Mouse (Mus musculus) lung, embryonic 16.5 days (tissue): ENCODE results near the gene Cers6. TPM values are rescaled to one million over a fixed set of nuclear protein-coding genes. Genes with fewer than 3 reads are reported as not detected.

ENCODE experiments used
- ATAC-seq: fragments of 200-750 bp; cut with Nextera tagmentation; 2 replicates; pipeline ENCODE4 v1.8.0; 2017; ENCODE audit warnings: low read depth, mild to moderate bottlenecking, moderate library complexity
- H3K27ac ChIP-seq: fragments of 300-500 bp; sonication (generic); 2 replicates; pipeline ENCODE4 v1.5.1; 2014; ENCODE audit warnings: mild to moderate bottlenecking, control low read depth, low read length
- H3K27me3 ChIP-seq: fragments of 300-500 bp; sonication (generic); 2 replicates; pipeline ENCODE4 v1.6.1; 2014; ENCODE audit warnings: low read depth, low read length, mixed read lengths; ENCODE audit not compliant: control insufficient read depth, insufficient read depth
- H3K36me3 ChIP-seq: fragments of 300-500 bp; sonication (generic); 2 replicates; pipeline ENCODE4 v1.6.1; 2014; ENCODE audit warnings: low read length; ENCODE audit not compliant: control insufficient read depth, insufficient read depth
- H3K4me1 ChIP-seq: fragments of 300-500 bp; sonication (generic); replicated peaks from 2 replicates; pipeline ENCODE4 v1.6.1; 2014; ENCODE audit warnings: low read length, mixed read lengths; ENCODE audit not compliant: control insufficient read depth, insufficient read depth
- H3K4me2 ChIP-seq: fragments of 300-500 bp; sonication (generic); 2 replicates; pipeline ENCODE4 v1.6.1; 2014; ENCODE audit warnings: low read depth, low read length, control low read depth
- H3K4me3 ChIP-seq: fragments of 300-500 bp; sonication (generic); 2 replicates; pipeline ENCODE4 v1.5.1; 2014; ENCODE audit warnings: mild to moderate bottlenecking, low read length, control low read depth
- H3K9ac ChIP-seq: fragments of 300-500 bp; sonication (generic); 2 replicates; pipeline ENCODE4 v1.6.1; 2014; ENCODE audit warnings: low read length, control low read depth
- H3K9me3 ChIP-seq: fragments of 300-500 bp; sonication (generic); 2 replicates; pipeline ENCODE4 v1.6.1; 2016; ENCODE audit warnings: low read length; ENCODE audit not compliant: control insufficient read depth
- WGBS: fragments of 180-500 bp; shearing (Covaris S2); extraction: QIAGEN DNeasy Blood & Tissue Kit; methylation state at CpG from one replicate; pipeline ENCODE4 v1.1.7; 2014; 5-methylcytosine and 5-hydroxymethylcytosine counted together
- polyA plus RNA-seq: library from polyadenylated mRNA; unstranded; fragments of >200 nt; fragmentation: Nextera tagmentation; extraction: Ambion mirVana; gene quantifications from 2 replicates; pipeline ENCODE4 v1.2.1, GENCODE M21; 2015

Cers6 gene
- polyA plus RNA-seq, 1 experiment from 2014 or later = 19.7 TPM

DNA sequence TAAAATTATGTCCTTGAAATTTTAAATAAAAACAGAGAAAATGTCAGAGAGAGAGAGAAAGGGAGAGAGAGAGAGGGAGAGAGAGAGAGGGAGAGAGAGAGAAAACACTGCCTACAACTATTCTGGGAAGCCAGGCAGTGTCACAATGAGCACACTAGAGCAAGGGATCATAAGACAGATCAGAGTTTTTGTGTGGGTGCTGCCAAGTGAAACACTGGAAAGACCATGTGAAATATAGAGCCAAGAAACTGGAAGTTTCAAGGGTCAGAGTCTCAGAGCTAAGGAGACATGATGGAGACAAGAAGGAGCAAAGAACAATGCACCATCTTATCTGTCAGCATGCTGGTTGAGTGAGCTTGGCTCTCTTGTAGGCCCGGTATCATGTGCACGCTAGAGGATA lies 236.3 kb downstream of the Cers6 start:
- H3K9me3 ChIP-seq = no peaks in the 10 kb centered on the region
- no peak overlapping the region for H3K4me3 ChIP-seq
- no peak overlapping the region for H3K27ac ChIP-seq
- H3K36me3 ChIP-seq = no peaks in the 10 kb centered on the region
- no peak overlapping the region for H3K9ac ChIP-seq
- WGBS = 89% methylated on average over 2 of the region's 2 CpGs
- H3K4me2 ChIP-seq = no peak overlapping the region
- H3K27me3 ChIP-seq = no peaks in the 10 kb centered on the region
- no peaks in the 10 kb centered on the region for H3K4me1 ChIP-seq
- no peak for ATAC-seq

GRCm38 (mm10) chr2:69098701-69099100 lies 237.5 kb downstream of the Cers6 start:
- H3K4me2 ChIP-seq = no peak overlapping the region
- no peak for ATAC-seq
- WGBS = 93% methylated on average over 3 of the region's 3 CpGs

DNA sequence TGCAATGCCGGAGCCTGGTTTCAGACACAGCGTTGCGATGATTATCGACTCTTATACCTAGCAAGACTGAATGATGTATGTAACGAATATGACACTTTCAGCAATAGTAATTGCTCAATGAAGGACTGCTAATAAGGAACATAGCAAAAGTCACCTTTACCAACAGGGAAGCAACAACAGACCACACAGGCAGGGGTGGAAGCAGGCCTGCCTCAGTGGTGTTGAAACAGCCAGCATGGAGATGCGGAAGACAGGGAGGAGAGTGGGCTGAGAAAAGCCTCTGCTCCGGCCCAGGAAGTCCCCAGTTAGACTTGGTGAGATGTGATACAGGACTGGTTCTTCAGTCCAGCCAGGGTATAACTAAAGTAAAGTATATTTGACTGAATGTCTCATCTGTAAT lies 237.9 kb downstream of the Cers6 start:
- Histone ChIP-seq H3K4me3 (no peak overlapping the region), H3K36me3 (no peaks in the 10 kb centered on the region), H3K9me3 (no peaks in the 10 kb centered on the region), H3K4me1 (no peaks in the 10 kb centered on the region), H3K27ac (no peak overlapping the region), H3K27me3 (no peaks in the 10 kb centered on the region), H3K9ac (no peak overlapping the region), H3K4me2 (no peak overlapping the region)
- no peak for ATAC-seq
- WGBS = 93% methylated on average over 7 of the region's 7 CpGs

More at GRCm38 (mm10) chr2:69098701-69099100, 237.5 kb downstream of the Cers6 start:
- no peaks in the 10 kb centered on the region for H3K4me1 ChIP-seq
- H3K27me3 ChIP-seq = no peaks in the 10 kb centered on the region
- H3K9ac ChIP-seq = no peak overlapping the region
- H3K9me3 ChIP-seq = no peaks in the 10 kb centered on the region
- H3K36me3 ChIP-seq = no peaks in the 10 kb centered on the region
- no peak overlapping the region for H3K4me3 ChIP-seq
- H3K27ac ChIP-seq = no peak overlapping the region

DNA sequence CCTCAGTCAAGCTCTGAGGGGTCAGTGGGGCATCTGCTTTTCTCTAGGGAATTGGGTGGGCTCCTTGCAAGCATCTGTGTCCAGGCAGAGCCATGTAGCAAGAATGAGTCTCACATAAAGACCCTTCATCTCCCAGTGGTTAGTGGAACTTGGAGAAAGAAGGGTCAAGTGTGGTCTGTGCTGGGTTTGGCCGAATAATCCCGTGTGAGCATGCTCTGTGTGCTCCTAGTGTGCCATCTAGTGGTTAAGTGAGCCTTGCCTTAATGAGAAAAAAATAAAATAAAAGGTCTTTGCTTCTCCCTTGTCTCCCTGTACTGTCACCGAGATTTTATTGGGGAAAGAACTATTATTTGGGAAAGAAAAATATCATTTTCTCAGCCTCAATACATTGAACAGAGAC lies 239.5 kb downstream of the Cers6 start:
- H3K9ac ChIP-seq = no peak overlapping the region
- H3K27ac ChIP-seq = no peak overlapping the region
- no peak overlapping the region for H3K4me2 ChIP-seq
- no peak for ATAC-seq
- H3K36me3 ChIP-seq = no peaks in the 10 kb centered on the region
- 19% methylated on average over 3 of the region's 3 CpGs for WGBS
- H3K4me1 ChIP-seq = no peaks in the 10 kb centered on the region
- no peaks in the 10 kb centered on the region for H3K9me3 ChIP-seq
- H3K4me3 ChIP-seq = no peak overlapping the region
- no peaks in the 10 kb centered on the region for H3K27me3 ChIP-seq

- H3K4me1 ChIP-seq = no peaks in the 10 kb centered on the region
- 81% methylated on average over 3 of the region's 3 CpGs for WGBS
Measured at GRCm38 (mm10) chr2:69103526-69103925, 242.3 kb downstream of the Cers6 start.

GRCm38 (mm10) chr2:69104511-69105145 lies 243.4 kb downstream of the Cers6 start:
- Histone ChIP-seq H3K27ac (no peak overlapping the region), H3K4me3 (no peak overlapping the region), H3K36me3 (no peaks in the 10 kb centered on the region), H3K9me3 (no peaks in the 10 kb centered on the region), H3K4me2 (no peak overlapping the region), H3K27me3 (no peaks in the 10 kb centered on the region), H3K9ac (no peak overlapping the region), H3K4me1 (peaks cover 2% of the 10 kb centered on the region)
- 41% methylated on average over 10 of the region's 10 CpGs for WGBS
- no peak; the same call in 1 of the 2 replicates for ATAC-seq

More at GRCm38 (mm10) chr2:69103526-69103925, 242.3 kb downstream of the Cers6 start:
- H3K9me3 ChIP-seq = no peaks in the 10 kb centered on the region
- no peak for ATAC-seq
- no peak overlapping the region for H3K4me3 ChIP-seq
- H3K36me3 ChIP-seq = no peaks in the 10 kb centered on the region
- H3K4me2 ChIP-seq = no peak overlapping the region
- no peak overlapping the region for H3K9ac ChIP-seq
- no peak overlapping the region for H3K27ac ChIP-seq
- H3K27me3 ChIP-seq = no peaks in the 10 kb centered on the region

GRCm38 (mm10) chr2:69109246-69109645 lies 248.0 kb downstream of the Cers6 start:
- peaks cover 5% of the 10 kb centered on the region for H3K4me1 ChIP-seq
- H3K9me3 ChIP-seq = no peaks in the 10 kb centered on the region
- no peak overlapping the region for H3K4me3 ChIP-seq
- H3K9ac ChIP-seq = no peak overlapping the region
- no peaks in the 10 kb centered on the region for H3K27me3 ChIP-seq
- H3K27ac ChIP-seq = no peak overlapping the region
- no peaks in the 10 kb centered on the region for H3K36me3 ChIP-seq
- no peak for ATAC-seq
- WGBS = 56% methylated on average over 5 of the region's 5 CpGs
- H3K4me2 ChIP-seq = no peak overlapping the region

DNA sequence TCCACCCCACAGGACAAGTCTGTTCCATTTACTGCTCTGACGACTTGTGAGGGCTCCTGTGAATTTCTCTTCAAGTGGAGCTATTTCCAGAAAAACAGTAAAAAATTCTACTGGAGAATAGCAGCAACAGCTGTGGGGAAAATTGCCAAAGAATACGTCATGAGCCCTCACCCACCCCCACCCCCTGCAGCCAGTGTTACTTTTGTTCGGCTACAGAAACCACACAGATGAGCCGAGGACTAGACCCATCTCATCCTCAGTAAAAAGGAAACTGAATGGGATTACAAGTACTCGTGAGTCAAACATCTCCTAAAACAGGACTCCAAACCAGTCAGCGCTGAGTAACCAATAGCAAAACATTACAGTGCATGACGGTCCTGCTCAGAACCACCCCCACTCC lies 248.5 kb downstream of the Cers6 start:
- H3K4me1 ChIP-seq = peaks cover 5% of the 10 kb centered on the region
- WGBS = 46% methylated on average over 7 of the region's 7 CpGs
- H3K27me3 ChIP-seq = no peaks in the 10 kb centered on the region
- no peaks in the 10 kb centered on the region for H3K9me3 ChIP-seq
- H3K36me3 ChIP-seq = no peaks in the 10 kb centered on the region
- no peak overlapping the region for H3K4me2 ChIP-seq
- ATAC-seq = peak; percentile 42; the same call in 1 of the 2 replicates
- no peak overlapping the region for H3K4me3 ChIP-seq
- H3K9ac ChIP-seq = no peak overlapping the region
- H3K27ac ChIP-seq = no peak overlapping the region

DNA sequence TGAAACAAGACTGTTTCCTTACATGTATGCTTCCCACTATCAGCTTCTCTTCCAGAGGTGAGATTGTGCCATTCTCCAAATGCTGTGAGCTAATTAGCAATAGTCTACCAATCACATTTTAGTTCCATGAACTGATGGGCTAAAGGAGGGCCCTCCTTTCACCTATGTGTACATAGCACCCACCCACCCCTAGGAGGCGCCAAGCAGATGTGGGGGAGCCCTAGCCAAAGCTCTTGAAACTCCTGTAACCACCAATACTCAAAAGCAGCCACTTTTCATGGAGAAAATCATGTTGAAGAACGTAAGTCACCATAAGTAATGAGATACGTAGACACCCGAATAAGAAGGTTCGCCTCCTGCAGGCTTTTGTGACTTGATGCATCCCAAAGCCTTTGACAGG lies 251.4 kb downstream of the Cers6 start:
- 87% methylated on average over 5 of the region's 5 CpGs for WGBS
- H3K9me3 ChIP-seq = peaks cover 2% of the 10 kb centered on the region; the same call in 1 of the 2 replicates
- no peak overlapping the region for H3K9ac ChIP-seq
- no peaks in the 10 kb centered on the region for H3K27me3 ChIP-seq
- H3K36me3 ChIP-seq = 0 out of 2 replicates have a peak, but pooled peaks cover 2% of the 10 kb centered on the region
- H3K4me2 ChIP-seq = no peak overlapping the region
- H3K27ac ChIP-seq = no peak overlapping the region
- peaks cover 5% of the 10 kb centered on the region for H3K4me1 ChIP-seq
- no peak overlapping the region for H3K4me3 ChIP-seq
- no peak for ATAC-seq
